Mouse (Mus musculus) yolk sac, embryonic 10.5 days (tissue): ENCODE measurements around the gene Grk2.

Experiments
- DNase-seq: peaks from one replicate; pipeline ENCODE4 v3.0.0-alpha.2; 2017; ENCODE audit warnings: low spot score

Gene Grk2

GRCm38 (mm10) chr19:4306190-4306577 is at the start of gene Grk2:
Gene Grk2 (minus strand): TSS chr19:4306222.
- peak; percentile 76 for DNase-seq

DNA sequence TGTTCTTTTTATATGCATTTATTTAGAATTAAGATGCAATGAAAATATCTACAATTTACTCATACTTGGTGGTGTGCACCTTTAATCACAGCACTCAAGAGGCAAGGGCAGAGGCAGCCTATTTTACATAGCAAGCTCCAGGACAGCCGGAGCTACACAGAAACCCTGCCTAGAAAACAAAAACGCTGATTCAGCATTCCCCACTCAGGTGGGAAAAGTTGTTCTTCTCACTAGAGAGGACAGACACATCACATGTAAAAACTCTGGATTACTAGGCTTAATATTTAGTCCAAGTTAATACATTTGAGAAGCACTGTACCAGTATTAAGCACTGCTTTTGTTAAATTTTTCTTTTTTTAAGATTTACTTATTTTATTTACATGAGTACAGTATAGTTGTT is 43.4 kb upstream of the Grk2 start:
- DNase-seq, result no peak

DNA sequence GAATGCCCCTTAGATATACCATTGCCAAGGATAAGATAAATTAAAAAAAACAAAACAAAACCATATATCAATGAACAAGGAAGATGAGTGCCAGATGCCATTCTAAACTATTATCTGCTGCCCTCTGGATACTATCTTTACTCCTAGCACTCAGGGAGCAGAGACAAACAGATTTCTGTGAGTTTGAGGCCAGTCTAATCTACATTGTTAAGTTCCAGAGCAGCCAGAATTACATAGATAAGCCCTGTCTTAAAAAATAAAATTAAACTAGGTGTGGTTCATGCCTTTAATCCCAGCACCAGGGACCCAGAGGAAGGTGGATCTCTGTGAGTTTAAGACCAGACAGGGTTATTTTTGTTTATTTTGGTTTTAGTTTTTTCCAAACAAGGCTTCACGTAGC is 40.5 kb upstream of the Grk2 start:
- no peak for DNase-seq

- DNase-seq, result no peak
These were observed 32.1 kb upstream of the Grk2 start for GRCm38 (mm10) chr19:4338162-4338561.

- peak; percentile 95 for DNase-seq
These were observed 27.8 kb upstream of the Grk2 start for GRCm38 (mm10) chr19:4333791-4334190.

- peak; percentile 42 for DNase-seq
These were observed 27.2 kb upstream of the Grk2 start for GRCm38 (mm10) chr19:4333100-4333775.

DNA sequence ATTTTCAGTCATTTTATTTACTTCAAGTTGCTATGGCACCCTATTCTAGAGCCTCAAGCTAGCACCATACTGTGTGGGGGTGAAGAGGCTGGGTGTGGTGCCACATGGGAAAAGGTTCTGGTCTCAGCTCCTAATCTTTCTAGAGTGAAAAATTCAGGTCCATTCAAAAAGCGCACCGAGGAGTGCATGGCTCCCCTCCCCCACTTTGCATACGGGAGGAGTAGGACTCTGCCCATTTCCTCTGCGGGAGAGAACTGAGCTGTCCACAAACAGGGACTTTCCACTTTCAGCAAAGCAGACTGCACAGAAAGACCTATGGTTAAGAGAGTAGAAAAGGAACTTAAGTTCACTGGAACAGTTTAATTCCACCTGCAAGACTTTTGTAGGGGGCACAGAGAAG is 26.6 kb upstream of the Grk2 start:
- peak; percentile 72 for DNase-seq

GRCm38 (mm10) chr19:4331273-4331672 is 25.3 kb upstream of the Grk2 start:
- no peak for DNase-seq

DNA sequence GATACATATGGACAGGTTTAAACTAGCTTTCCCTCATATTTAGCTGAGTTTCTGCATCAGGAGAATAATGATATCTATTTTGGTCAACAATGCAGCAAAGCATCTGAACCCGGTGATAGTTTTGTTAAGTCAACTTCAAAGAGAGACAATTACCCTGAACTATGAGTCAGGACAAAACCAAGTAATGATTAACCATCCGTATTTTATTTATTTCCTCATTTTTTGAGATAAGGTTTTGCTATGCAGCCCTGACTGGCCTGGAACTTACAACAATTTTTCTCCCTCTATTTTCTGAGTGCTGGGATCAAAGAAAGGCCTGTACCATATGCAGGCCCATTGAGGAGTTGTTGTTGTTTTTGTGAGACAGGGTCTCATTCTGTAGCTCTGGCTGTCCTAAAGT is 24.6 kb upstream of the Grk2 start:
- DNase-seq, result no peak

DNA sequence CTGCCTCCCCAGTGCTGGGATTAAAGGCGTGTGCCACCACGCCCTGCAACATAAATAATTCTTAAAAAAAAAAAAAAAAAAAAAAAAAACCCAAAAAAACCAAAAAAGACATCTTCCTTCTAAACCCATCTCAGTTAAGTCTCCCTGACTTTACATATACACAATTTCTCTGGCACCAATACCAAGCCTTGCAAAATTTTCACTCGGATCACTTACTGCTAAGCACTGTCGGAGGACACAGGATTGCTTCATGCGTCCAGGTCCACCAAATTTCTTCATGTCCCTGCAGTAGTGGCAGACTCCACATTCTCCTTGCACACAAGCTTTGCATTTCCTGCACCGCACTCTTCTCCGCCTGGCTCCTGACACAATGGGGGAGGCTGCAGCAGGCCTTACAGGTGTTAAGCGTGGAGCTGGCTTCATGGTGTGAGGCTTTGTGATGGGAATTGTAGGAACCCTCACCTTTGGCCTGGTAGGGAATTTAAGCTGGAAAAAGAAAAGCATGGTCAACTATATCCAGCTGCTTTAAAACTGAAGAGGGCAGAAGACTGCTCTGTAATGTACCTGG is 22.8 kb upstream of the Grk2 start:
- DNase-seq, result no peak

GRCm38 (mm10) chr19:4326881-4327280 is 20.9 kb upstream of the Grk2 start:
- DNase-seq, result no peak

DNA sequence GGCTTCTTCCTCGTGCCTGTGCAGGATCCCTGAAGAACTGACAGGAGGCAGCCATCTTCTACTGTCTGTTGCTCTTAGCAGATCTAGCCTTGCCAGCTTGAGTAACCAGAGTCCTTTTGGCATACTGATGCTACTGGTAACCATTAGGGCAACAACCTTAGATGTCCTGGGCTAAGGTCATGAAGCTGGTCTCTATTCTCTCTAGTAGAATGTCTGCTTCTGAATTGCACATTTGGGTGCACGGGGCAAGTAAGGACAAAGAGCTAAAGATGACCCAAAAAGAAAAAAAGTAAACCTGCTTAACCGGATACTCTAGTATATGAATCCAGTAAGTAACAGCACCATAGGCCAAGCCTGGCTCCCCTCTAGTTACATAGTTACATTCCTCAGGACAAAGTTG is 20.1 kb upstream of the Grk2 start:
- no peak for DNase-seq

DNA sequence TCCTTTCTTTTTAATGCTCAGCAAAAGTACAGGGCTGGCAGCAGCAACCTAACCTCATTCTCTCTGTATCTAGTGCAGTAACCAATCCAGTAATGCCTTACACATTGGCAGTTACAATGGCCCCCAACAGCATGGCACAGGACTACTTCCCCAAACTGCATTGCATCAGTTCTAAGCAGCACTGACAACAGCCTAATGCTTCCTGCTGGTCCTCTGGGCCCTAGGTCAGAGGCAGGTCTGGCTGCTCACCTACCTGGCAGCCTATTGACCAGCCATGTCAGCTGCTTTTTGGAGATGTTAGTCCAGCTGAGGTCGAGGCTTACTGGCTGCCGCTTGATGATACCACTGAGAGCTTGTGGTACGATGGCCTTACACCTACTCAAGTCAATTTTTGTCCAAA is 16.1 kb upstream of the Grk2 start:
- DNase-seq, result no peak

DNA sequence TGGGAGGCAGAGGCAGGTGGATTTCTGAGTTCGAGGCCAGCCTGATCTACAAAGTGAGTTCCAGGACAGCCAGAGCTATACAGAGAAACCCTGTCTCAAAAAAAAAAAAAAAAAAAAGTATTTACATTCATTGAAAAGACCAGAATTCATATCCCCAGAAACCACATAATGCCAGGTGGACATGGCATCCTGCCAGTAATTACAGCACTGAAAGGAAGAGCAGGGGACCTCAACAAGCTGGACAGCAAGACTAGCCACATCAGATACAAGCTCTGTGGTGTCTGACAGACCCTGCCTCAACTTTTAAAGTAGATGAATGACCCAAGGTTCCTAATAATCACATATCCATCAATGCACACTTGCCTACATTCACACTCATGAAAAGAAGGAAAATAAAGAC is 15.6 kb upstream of the Grk2 start:
- DNase-seq, result no peak

- DNase-seq, result no peak
These were observed 13.2 kb upstream of the Grk2 start for GRCm38 (mm10) chr19:4319272-4319671.

DNA sequence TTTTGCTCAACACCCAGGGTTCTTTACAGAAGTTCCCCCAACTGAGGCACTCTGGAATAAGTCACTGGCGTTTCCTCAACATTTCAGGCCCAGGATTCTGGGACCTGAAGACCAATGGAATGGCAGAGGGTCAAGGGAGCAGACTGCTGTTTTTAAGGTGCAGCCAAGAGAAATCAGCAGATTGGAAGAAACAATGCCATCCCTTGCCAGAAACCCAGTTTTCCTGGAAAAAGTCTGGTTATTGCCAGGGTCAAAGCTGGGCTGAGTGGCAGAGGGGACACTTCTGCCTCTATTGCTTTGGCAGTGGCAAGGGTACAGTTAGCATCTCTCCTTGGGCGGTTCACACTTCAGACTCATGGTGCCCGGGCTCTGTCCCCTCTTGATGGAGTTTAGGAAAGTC is 11.2 kb upstream of the Grk2 start:
- no peak for DNase-seq

DNA sequence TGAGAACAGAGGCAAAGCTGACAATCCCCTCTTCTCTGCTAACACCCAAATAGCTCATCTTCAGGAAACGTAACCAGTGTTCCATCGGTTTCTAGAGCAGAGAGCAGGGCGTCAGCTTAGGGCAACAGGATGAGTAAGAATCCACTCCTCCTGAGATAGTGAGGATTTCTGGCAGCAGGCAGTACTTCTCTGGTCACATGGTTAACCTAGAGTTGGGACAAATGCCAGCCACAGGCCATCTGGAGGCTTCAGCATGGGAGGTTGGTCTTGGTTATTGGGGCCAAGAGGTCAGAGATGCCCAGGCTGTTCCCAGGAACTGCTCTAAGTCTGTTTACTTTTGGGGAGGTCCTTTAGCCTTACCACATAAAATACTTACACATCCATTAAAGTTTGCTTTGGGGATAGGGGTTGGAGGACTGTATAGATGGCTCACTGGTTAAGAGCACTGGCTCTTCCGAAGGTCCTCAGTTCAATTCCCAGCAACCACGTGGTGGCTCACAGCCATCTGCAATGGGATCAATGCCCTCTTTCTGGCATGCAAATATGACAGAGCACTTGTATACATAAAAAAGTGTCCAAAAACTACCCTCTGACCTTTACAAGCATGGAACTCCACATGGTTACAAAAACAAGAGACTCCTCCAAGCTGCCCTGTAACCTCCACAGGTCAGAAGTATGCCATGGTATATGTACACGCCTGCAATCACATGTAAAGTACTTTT is 9.4 kb upstream of the Grk2 start:
- DNase-seq, result peak; percentile 41

DNA sequence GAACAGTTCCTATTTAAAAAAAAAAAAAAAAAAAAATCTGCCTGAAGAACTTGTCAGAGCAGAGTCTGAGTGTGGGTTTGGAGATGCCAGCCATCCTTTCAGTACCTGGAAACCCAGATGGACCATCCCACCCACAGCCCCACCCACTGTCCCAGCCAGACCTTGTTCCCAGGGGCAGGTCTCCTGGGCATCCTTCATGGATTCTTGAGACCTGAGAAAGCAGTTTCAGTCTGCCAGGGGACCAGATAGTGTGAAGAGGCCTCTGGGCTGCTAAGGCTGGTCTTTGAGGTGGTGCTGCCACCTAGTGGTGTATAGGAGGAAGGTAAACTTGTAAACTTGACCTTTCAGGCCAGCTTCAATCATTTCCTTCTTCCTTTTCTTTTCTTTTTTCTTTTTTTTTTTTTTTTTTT is 3.8 kb upstream of the Grk2 start:
- DNase-seq, result peak; percentile 53

DNA sequence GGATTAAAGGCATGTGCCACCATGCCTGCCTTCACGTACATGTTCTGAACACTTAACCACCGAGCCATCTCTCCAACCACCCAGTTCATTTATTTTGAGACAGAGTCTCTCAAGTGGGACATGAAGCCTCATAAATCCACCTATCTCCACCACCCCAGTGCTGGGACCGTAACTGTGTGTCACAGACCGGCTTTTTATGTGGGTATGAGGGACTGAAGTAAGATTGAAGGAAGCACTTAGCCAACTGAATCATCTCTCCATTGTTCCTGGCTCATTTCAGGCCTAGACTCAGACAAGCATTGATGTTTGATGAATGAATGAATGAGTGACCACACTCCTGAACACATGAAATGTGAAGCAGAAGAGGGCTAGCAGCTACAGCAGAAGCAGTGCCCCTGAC is 3.3 kb upstream of the Grk2 start:
- DNase-seq, result no peak

- DNase-seq, result peak; percentile 51
These were observed 382 bp downstream of the Grk2 start for GRCm38 (mm10) chr19:4305491-4306189.

- DNase-seq, result no peak
These were observed 1.1 kb downstream of the Grk2 start for GRCm38 (mm10) chr19:4304871-4305321.

- DNase-seq, result no peak
These were observed 1.7 kb downstream of the Grk2 start for GRCm38 (mm10) chr19:4304251-4304821.

- no peak for DNase-seq
These were observed 2.4 kb downstream of the Grk2 start for GRCm38 (mm10) chr19:4303640-4303995.
